Mouse (Mus musculus): ENCODE data around the gene 6430550D23Rik.

DNA sequence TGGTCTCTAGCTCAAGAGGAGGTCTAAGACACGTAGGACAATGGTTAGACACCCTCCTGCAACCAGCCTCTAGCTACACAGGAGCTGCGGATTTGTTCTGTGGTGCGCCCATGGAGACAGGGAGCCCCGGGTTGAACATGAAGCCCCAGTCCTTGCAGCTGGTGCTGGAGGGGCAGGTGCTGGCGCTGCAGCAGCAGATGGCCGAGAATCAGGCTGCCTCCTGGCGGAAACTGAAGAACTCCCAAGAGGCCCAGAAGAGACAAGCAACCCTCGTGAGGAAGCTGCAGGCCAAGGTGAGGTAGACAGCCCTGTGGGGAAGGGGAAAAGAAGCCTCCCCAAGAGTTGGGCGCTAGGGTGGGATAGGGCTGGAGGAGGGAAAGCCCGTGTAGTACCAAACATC lies 45.9 kb downstream of the 6430550D23Rik start:
- TF ChIP-seq POLR2A (IDR thresholded peaks at IDR 0.05; ENCODE audit: low read depth, low read length) (no peak), CTCF (IDR thresholded peaks at IDR 0.05; ENCODE audit: borderline replicate concordance, insufficient read depth, low read length) (no peak)

All from embryonic fibroblast, embryonic 13.5 days (primary cell).